Mouse (Mus musculus): ENCODE measurements around the gene Nrp2. TPM values are rescaled to one million over a fixed set of nuclear protein-coding genes. Genes with fewer than 3 reads are reported as not detected.

Nrp2 gene
- polyA plus RNA-seq, 1 experiment from 2014 or later = 23.4 TPM

DNA sequence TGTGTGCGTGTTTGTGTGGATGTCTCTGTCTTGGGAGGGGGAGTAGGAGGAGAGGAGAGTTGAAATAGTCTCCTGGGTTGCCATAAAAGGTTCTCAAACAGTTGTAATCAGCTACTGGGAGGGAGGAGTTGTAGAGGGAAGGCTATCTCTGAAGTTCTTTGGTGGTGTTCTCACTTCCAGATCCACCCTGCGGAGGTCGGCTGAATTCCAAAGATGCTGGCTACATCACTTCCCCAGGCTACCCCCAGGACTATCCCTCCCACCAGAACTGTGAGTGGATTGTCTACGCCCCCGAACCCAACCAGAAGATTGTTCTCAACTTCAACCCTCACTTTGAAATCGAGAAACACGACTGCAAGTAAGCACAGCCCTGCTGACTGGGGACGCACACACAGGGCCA lies 15.7 kb downstream of the Nrp2 start:
- Histone ChIP-seq H3K4me2 (ENCODE audit: low read length) (no peak overlapping the region), H3K27ac (ENCODE audit: low read length) (no peak overlapping the region)
- WGBS = 88% methylated on average over 8 of the region's 8 CpGs

DNA sequence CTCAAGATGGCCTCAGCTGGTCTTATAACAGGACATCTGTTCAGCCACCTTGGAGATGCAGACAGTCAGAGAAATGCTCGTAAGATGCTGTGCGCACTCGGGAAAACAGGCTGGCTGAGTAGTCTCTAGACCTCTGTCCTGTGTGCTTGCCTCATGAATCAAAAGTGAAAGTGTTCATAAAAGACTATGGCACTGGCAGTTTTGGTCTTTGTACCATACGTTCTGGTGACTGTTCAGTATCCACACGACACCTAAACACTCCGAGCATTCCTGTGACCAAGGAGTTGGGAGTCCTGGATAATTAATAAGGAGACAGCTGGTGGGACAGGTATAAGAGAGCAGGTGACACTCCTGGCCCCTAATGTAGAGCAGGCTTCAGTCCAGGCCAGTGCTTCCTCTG lies 16.7 kb downstream of the Nrp2 start:
- H3K27me3 ChIP-seq (ENCODE audit: control insufficient read depth, insufficient read depth, low read depth, low read length) = no peaks in the 10 kb centered on the region
- no peaks in the 10 kb centered on the region; the same call in 1 of the 2 replicates for H3K9me3 ChIP-seq (replicated peaks; ENCODE audit: control insufficient read depth, low read length, poor library complexity, severe bottlenecking)
- no peak overlapping the region for H3K4me3 ChIP-seq (ENCODE audit: low read depth, low read length)
- peaks cover 21% of the 10 kb centered on the region for H3K4me1 ChIP-seq (ENCODE audit: control insufficient read depth, insufficient read depth, low read length)
- no peak for ATAC-seq
- H3K36me3 ChIP-seq (ENCODE audit: control insufficient read depth, insufficient read depth, low read length) = peaks cover 9% of the 10 kb centered on the region; the same call in 1 of the 2 replicates
- H3K4me2 ChIP-seq (ENCODE audit: low read length) = no peak overlapping the region
- no peak overlapping the region for H3K27ac ChIP-seq (ENCODE audit: low read length)
- 90% methylated on average over 6 of the region's 6 CpGs for WGBS
- no peak overlapping the region for H3K9ac ChIP-seq (ENCODE audit: low read depth, low read length)

More for the DNA sequence above, 15.7 kb downstream of the Nrp2 start:
- Histone ChIP-seq H3K4me1 (ENCODE audit: control insufficient read depth, insufficient read depth, low read length) (peaks cover 21% of the 10 kb centered on the region), H3K27me3 (ENCODE audit: control insufficient read depth, insufficient read depth, low read depth, low read length) (no peaks in the 10 kb centered on the region), H3K36me3 (ENCODE audit: control insufficient read depth, insufficient read depth, low read length) (peaks cover 9% of the 10 kb centered on the region; the same call in 1 of the 2 replicates), H3K9me3 (replicated peaks; ENCODE audit: control insufficient read depth, low read length, poor library complexity, severe bottlenecking) (no peaks in the 10 kb centered on the region; the same call in 1 of the 2 replicates), H3K4me3 (ENCODE audit: low read depth, low read length) (no peak overlapping the region), H3K9ac (ENCODE audit: low read depth, low read length) (no peak overlapping the region)
- no peak for ATAC-seq

DNA sequence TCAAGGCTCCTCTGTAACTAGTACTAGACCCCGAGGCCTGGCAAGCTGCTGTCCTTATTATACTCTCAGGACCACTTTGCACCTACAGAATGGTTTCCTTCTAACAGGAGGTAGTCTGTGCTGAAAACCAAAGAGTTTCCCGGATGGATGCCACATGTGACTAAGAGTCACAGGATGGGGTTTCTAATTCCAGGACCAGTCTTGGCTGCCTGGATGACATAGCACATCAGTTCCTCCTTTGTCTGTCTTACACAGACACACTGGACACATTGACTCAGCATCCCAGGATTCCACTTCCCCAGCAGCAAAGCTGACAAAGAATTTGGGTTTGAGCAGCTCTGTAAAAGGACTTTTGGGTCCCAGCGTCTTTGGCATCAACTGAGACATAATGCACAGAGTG lies 17.1 kb downstream of the Nrp2 start:
- Histone ChIP-seq H3K4me2 (ENCODE audit: low read length) (no peak overlapping the region), H3K4me1 (ENCODE audit: control insufficient read depth, insufficient read depth, low read length) (peaks cover 21% of the 10 kb centered on the region), H3K4me3 (ENCODE audit: low read depth, low read length) (no peak overlapping the region), H3K36me3 (ENCODE audit: control insufficient read depth, insufficient read depth, low read length) (peaks cover 9% of the 10 kb centered on the region; the same call in 1 of the 2 replicates), H3K9ac (ENCODE audit: low read depth, low read length) (no peak overlapping the region), H3K9me3 (replicated peaks; ENCODE audit: control insufficient read depth, low read length, poor library complexity, severe bottlenecking) (no peaks in the 10 kb centered on the region; the same call in 1 of the 2 replicates), H3K27me3 (ENCODE audit: control insufficient read depth, insufficient read depth, low read depth, low read length) (no peaks in the 10 kb centered on the region), H3K27ac (ENCODE audit: low read length) (no peak overlapping the region)
- ATAC-seq = no peak
- 83% methylated on average over 3 of the region's 3 CpGs for WGBS

DNA sequence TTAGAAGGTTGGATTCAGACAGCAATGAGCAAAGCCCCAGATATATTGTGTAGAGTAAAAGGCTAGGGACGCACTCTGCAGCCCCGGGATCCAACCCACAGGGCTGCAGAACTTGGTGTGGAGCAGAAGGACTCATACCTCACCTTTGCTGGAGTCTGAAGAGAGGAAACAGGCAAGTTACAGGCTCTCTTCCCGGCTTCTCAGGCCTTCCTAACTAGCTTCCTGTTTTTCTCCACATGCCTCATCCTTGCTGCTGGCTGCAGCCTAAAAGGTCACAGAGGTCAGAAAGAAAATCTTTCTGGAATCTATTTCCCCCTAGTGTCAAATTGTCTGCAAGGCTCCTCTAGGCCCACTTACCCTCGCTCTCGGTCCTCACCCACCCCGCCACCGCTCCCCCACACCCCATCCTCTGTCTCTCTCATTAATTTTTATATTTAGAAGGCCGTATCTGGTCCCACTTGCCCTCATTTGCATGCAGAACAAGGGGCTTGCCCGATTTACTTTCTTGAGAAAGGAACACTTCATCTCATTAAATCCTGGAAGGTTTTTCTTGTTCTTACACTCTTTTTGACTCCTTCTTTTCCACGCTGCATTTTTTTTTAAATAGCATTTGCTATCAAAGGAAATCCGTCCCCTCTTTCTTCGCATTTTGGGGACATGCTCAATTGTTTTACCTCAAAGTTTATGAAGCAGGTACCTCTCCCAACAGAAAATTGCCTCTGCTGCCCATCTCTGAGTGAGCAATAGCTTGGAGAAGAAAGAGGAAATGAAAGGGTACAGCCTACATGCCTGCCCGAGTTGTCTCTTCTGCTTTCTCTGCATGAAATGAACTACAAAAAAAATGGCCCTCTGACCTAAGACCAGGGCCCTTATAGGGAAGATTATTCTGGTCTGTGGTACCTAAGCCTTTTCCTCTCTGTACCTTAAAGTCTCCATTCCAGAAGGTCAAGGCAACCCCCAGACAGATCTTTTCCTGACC lies 17.9 kb downstream of the Nrp2 start:
- ATAC-seq = no peak
- Histone ChIP-seq H3K9me3 (replicated peaks; ENCODE audit: control insufficient read depth, low read length, poor library complexity, severe bottlenecking) (no peaks in the 10 kb centered on the region; the same call in 1 of the 2 replicates), H3K36me3 (ENCODE audit: control insufficient read depth, insufficient read depth, low read length) (peaks cover 9% of the 10 kb centered on the region; the same call in 1 of the 2 replicates), H3K4me2 (ENCODE audit: low read length) (no peak overlapping the region), H3K4me3 (ENCODE audit: low read depth, low read length) (no peak overlapping the region), H3K9ac (ENCODE audit: low read depth, low read length) (no peak overlapping the region), H3K27me3 (ENCODE audit: control insufficient read depth, insufficient read depth, low read depth, low read length) (no peaks in the 10 kb centered on the region), H3K27ac (ENCODE audit: low read length) (no peak overlapping the region), H3K4me1 (ENCODE audit: control insufficient read depth, insufficient read depth, low read length) (peaks cover 21% of the 10 kb centered on the region)
- 59% methylated on average over 13 of the region's 13 CpGs for WGBS

DNA sequence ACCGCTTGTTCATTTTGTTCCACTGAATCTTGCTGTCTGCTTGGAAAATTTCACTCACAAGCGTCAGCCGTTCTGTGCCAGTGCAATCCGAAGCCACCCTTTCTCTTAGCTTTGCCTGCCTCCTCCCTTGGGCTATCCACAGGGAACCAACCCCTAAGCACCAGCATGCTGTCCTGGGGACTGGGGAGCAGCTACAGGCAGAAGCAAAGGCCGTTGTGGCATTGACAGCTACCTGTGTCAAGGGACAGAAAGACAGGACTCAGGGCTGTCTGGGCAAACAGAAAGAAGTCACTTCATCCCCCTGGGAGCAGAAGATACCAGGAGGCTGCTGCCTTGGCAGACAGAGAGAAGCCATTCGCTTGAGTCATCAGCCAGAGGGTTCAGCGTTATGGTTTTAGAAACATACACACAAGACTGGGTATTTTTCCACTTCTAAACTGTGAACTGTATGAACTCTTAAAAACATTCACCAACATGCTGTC lies 18.7 kb downstream of the Nrp2 start:
- H3K36me3 ChIP-seq (ENCODE audit: control insufficient read depth, insufficient read depth, low read length) = peaks cover 9% of the 10 kb centered on the region; the same call in 1 of the 2 replicates
- H3K4me3 ChIP-seq (ENCODE audit: low read depth, low read length) = no peak overlapping the region
- H3K9me3 ChIP-seq (replicated peaks; ENCODE audit: control insufficient read depth, low read length, poor library complexity, severe bottlenecking) = no peaks in the 10 kb centered on the region; the same call in 1 of the 2 replicates
- WGBS = 67% methylated on average over 7 of the region's 7 CpGs
- peaks cover 15% of the 10 kb centered on the region for H3K4me1 ChIP-seq (ENCODE audit: control insufficient read depth, insufficient read depth, low read length)
- H3K27ac ChIP-seq (ENCODE audit: low read length) = no peak overlapping the region
- no peaks in the 10 kb centered on the region for H3K27me3 ChIP-seq (ENCODE audit: control insufficient read depth, insufficient read depth, low read depth, low read length)
- H3K9ac ChIP-seq (ENCODE audit: low read depth, low read length) = no peak overlapping the region
- H3K4me2 ChIP-seq (ENCODE audit: low read length) = no peak overlapping the region
- no peak for ATAC-seq

DNA sequence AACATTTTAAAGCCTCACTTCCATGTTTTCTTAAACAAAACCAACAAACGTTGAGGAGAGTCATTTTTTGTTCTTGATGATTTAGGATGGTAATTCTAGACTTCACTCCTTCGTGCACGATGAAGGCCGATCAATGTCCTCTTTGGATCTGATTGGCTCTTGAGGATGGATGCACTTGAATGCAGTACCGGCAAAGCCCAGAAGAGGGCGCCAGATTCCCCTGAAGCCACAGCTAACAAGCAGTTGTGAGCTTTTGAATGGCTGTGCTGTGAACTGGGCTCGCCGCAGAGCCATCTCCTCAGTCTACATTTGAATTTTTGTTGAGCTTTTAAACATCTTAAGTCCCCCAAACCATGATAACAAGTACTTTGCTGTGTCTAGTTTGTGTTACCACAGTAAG lies 19.4 kb downstream of the Nrp2 start:
- no peak for ATAC-seq
- Histone ChIP-seq H3K9ac (ENCODE audit: low read depth, low read length) (no peak overlapping the region), H3K36me3 (ENCODE audit: control insufficient read depth, insufficient read depth, low read length) (peaks cover 9% of the 10 kb centered on the region; the same call in 1 of the 2 replicates), H3K4me3 (ENCODE audit: low read depth, low read length) (no peak overlapping the region), H3K4me2 (ENCODE audit: low read length) (no peak overlapping the region), H3K27me3 (ENCODE audit: control insufficient read depth, insufficient read depth, low read depth, low read length) (no peaks in the 10 kb centered on the region), H3K27ac (ENCODE audit: low read length) (no peak overlapping the region), H3K9me3 (replicated peaks; ENCODE audit: control insufficient read depth, low read length, poor library complexity, severe bottlenecking) (no peaks in the 10 kb centered on the region; the same call in 1 of the 2 replicates), H3K4me1 (ENCODE audit: control insufficient read depth, insufficient read depth, low read length) (peaks cover 7% of the 10 kb centered on the region)
- 62% methylated on average over 8 of the region's 8 CpGs for WGBS

DNA sequence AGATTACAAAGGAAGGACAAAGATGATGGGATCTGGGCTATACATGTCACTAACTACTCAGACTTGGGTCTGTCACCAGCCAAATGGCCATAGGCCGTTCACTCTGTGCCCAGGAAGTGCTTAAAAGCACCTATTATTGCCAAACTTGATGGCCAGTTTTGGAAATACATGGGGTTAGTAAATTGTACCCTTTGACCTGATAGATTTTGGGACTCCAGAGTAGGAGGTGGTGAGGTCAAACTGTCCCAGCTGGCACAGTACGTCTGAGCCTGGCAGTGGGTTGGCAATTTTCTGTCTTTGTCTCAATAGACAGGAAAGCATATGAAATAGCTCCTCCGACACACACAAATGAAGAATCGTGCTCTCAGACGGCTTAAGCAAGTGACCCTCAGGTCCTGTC lies 20.8 kb downstream of the Nrp2 start:
- 84% methylated on average over 5 of the region's 5 CpGs for WGBS
- Histone ChIP-seq H3K27me3 (ENCODE audit: control insufficient read depth, insufficient read depth, low read depth, low read length) (no peaks in the 10 kb centered on the region), H3K4me2 (ENCODE audit: low read length) (no peak overlapping the region), H3K9me3 (replicated peaks; ENCODE audit: control insufficient read depth, low read length, poor library complexity, severe bottlenecking) (no peaks in the 10 kb centered on the region; the same call in 1 of the 2 replicates), H3K27ac (ENCODE audit: low read length) (no peak overlapping the region), H3K36me3 (ENCODE audit: control insufficient read depth, insufficient read depth, low read length) (peaks cover 9% of the 10 kb centered on the region; the same call in 1 of the 2 replicates), H3K9ac (ENCODE audit: low read depth, low read length) (no peak overlapping the region), H3K4me3 (ENCODE audit: low read depth, low read length) (no peak overlapping the region), H3K4me1 (ENCODE audit: control insufficient read depth, insufficient read depth, low read length) (no peaks in the 10 kb centered on the region)
- no peak for ATAC-seq

DNA sequence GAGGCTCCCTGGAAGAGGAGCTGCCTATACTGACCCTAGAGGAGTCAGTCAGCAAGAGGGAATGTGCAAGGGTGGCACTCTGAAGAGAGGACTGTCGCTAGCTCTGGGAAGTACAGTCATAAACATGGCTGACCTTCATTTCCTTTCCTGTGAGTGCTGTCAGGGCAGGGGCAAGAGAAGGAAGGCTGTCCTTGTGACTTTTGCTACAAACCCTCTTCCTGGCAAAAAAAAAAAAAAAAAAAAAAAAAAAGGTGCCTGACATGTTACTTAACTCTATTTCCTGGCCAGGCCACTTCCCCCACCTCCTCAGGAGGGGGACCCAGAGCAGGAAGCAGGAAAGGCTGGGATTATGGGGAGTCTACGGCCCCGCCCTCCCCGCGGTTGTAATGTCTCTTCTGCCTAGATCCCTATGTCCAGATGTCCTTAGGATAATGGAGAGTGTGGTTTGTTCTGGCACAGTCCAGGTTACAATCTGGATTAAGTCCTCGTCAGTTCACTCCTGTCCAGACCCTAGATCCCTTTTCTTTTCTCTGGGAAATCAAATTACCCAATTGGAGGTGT lies 21.5 kb downstream of the Nrp2 start:
- Histone ChIP-seq H3K36me3 (ENCODE audit: control insufficient read depth, insufficient read depth, low read length) (peaks cover 9% of the 10 kb centered on the region; the same call in 1 of the 2 replicates), H3K4me1 (ENCODE audit: control insufficient read depth, insufficient read depth, low read length) (no peaks in the 10 kb centered on the region), H3K4me3 (ENCODE audit: low read depth, low read length) (no peak overlapping the region), H3K9me3 (replicated peaks; ENCODE audit: control insufficient read depth, low read length, poor library complexity, severe bottlenecking) (no peaks in the 10 kb centered on the region; the same call in 1 of the 2 replicates), H3K27ac (ENCODE audit: low read length) (no peak overlapping the region), H3K4me2 (ENCODE audit: low read length) (no peak overlapping the region), H3K9ac (ENCODE audit: low read depth, low read length) (no peak overlapping the region), H3K27me3 (ENCODE audit: control insufficient read depth, insufficient read depth, low read depth, low read length) (no peaks in the 10 kb centered on the region)
- no peak; the same call in 1 of the 2 replicates for ATAC-seq
- WGBS = 72% methylated on average over 6 of the region's 6 CpGs

Measured in midbrain, embryonic 16.5 days (tissue).